Mouse (Mus musculus) inflammation-experienced regulatory T-cells (primary cell): ENCODE measurements around the gene Olfr1226. TPM values are rescaled to one million over a fixed set of nuclear protein-coding genes. Genes with fewer than 3 reads are reported as not detected.

ENCODE experiments used
- polyA plus RNA-seq, 2 experiments: library from polyadenylated mRNA; unstranded; fragments of 100-300 nt; shearing (Covaris generic); gene quantifications; one replicate each; pipeline ENCODE4 v1.2.1; 2017

Gene Olfr1226
- not detected for polyA plus RNA-seq

GRCm38 (mm10) chr2:89199948-89200347 is at the start of gene Olfr1226:
Gene Olfr1226, minus strand, starts transcription at chr2:89200048.

GRCm38 (mm10) chr2:89174569-89174968 is 25.3 kb downstream of the Olfr1226 start, which contains the start of gene Olfr1225:
Gene Olfr1225, minus strand, starts transcription at chr2:89174669.

GRCm38 (mm10) chr2:89163991-89164390 is 35.9 kb downstream of the Olfr1226 start, which contains the start of gene Olfr1224-ps1:
Gene Olfr1224-ps1, minus strand, starts transcription at chr2:89164091.

GRCm38 (mm10) chr2:89151460-89151859 is 48.4 kb downstream of the Olfr1226 start, which contains the start of gene Olfr1223:
Gene Olfr1223, minus strand, starts transcription at chr2:89151560.

Other genes starting within 250 kb of the Olfr1226 start
- under 1 TPM in 1 of 2 experiments, not detected in 1; 0.16 TPM for gene Olfr1212, start 246.1 kb downstream of the Olfr1226 start, polyA plus RNA-seq
- not detected for gene Gm13762, start 219.8 kb downstream of the Olfr1226 start, polyA plus RNA-seq
- under 1 TPM in 1 of 2 experiments, not detected in 1; 0.23 TPM for gene Olfr1214, start 207.4 kb downstream of the Olfr1226 start, polyA plus RNA-seq
- under 1 TPM; 0.49 to 0.53 TPM for gene Olfr1215, start 193.1 kb downstream of the Olfr1226 start, polyA plus RNA-seq
- gene Olfr1216, start 181.7 kb downstream of the Olfr1226 start, polyA plus RNA-seq = not detected
- gene Olfr1217, start 168.0 kb downstream of the Olfr1226 start, polyA plus RNA-seq = under 1 TPM; 0.07 to 0.11 TPM
- gene Olfr1218, start 138.9 kb downstream of the Olfr1226 start, polyA plus RNA-seq = not detected
- gene Olfr1219, start 116.5 kb downstream of the Olfr1226 start, polyA plus RNA-seq = not detected
- gene Olfr1220, start 93.2 kb downstream of the Olfr1226 start, polyA plus RNA-seq = under 1 TPM; 0.08 to 0.62 TPM
- not detected for gene Olfr1221, start 82.8 kb downstream of the Olfr1226 start, polyA plus RNA-seq
- gene Olfr1222, start 67.0 kb downstream of the Olfr1226 start, polyA plus RNA-seq = not detected
- gene Olfr1223, start 48.5 kb downstream of the Olfr1226 start, polyA plus RNA-seq = under 1 TPM in 1 of 2 experiments, not detected in 1; 0.30 TPM
- not detected for gene Olfr1224-ps1, start 36.0 kb downstream of the Olfr1226 start, polyA plus RNA-seq
- under 1 TPM; 0.06 to 0.77 TPM for gene Olfr1225, start 25.4 kb downstream of the Olfr1226 start, polyA plus RNA-seq
- gene Olfr1228, start 54.0 kb upstream of the Olfr1226 start, polyA plus RNA-seq = 1 to 10 TPM in 1 of 2 experiments, under 1 TPM in 1; 0.42 to 1.1 TPM
- gene Olfr1229, start 88.0 kb upstream of the Olfr1226 start, polyA plus RNA-seq = not detected
- gene Olfr1230, start 97.2 kb upstream of the Olfr1226 start, polyA plus RNA-seq = not detected
- gene Olfr1231, start 107.0 kb upstream of the Olfr1226 start, polyA plus RNA-seq = under 1 TPM in 1 of 2 experiments, not detected in 1; 0.34 TPM
- not detected for gene Olfr1232, start 129.6 kb upstream of the Olfr1226 start, polyA plus RNA-seq
- gene Olfr1233, start 142.3 kb upstream of the Olfr1226 start, polyA plus RNA-seq = under 1 TPM; 0.06 to 0.67 TPM
- under 1 TPM in 1 of 2 experiments, not detected in 1; 0.23 TPM for gene Olfr1234, start 164.8 kb upstream of the Olfr1226 start, polyA plus RNA-seq
- gene Olfr1238, start 209.6 kb upstream of the Olfr1226 start, polyA plus RNA-seq = under 1 TPM in 1 of 2 experiments, not detected in 1; 0.11 TPM
- not detected for gene Olfr1239, start 220.4 kb upstream of the Olfr1226 start, polyA plus RNA-seq
- gene Olfr1240, start 243.0 kb upstream of the Olfr1226 start, polyA plus RNA-seq = not detected